Mouse (Mus musculus): Measurements from ENCODE around the gene Kpna7. TPM values are rescaled to one million over a fixed set of nuclear protein-coding genes. Genes with fewer than 3 reads are reported as not detected.

The Kpna7 gene
- polyA plus RNA-seq, 1 experiment from 2014 or later, result not detected

Other genes with a start within 250 kb of the Kpna7 start
- gene Smurf1, start 118.2 kb downstream of the Kpna7 start, polyA plus RNA-seq (2015; fragmentation: Nextera tagmentation; extraction: Ambion mirVana), result 15.4 and 18.0 TPM in 2 replicates
- not detected in 2 replicates for gene Gm4871, start 51.3 kb downstream of the Kpna7 start, polyA plus RNA-seq (2015; fragmentation: Nextera tagmentation; extraction: Ambion mirVana)
- not detected in 2 replicates for gene 1700018F24Rik, start 41.0 kb downstream of the Kpna7 start, polyA plus RNA-seq (2015; fragmentation: Nextera tagmentation; extraction: Ambion mirVana)
- 144 and 157 TPM in 2 replicates for gene Arpc1a, start 200 bp downstream of the Kpna7 start, polyA plus RNA-seq (2015; fragmentation: Nextera tagmentation; extraction: Ambion mirVana)
- gene Arpc1b, start 30.2 kb upstream of the Kpna7 start, polyA plus RNA-seq (2015; fragmentation: Nextera tagmentation; extraction: Ambion mirVana), result 177 and 178 TPM in 2 replicates
- gene Pdap1, start 56.2 kb upstream of the Kpna7 start, polyA plus RNA-seq (2015; fragmentation: Nextera tagmentation; extraction: Ambion mirVana), result 128 and 146 TPM in 2 replicates
- 201 and 225 TPM in 2 replicates for gene Bud31, start 56.3 kb upstream of the Kpna7 start, polyA plus RNA-seq (2015; fragmentation: Nextera tagmentation; extraction: Ambion mirVana)
- gene Ptcd1, start 83.1 kb upstream of the Kpna7 start, polyA plus RNA-seq (2015; fragmentation: Nextera tagmentation; extraction: Ambion mirVana), result 19.4 and 20.9 TPM in 2 replicates
- gene Cpsf4, start 83.2 kb upstream of the Kpna7 start, polyA plus RNA-seq (2015; fragmentation: Nextera tagmentation; extraction: Ambion mirVana), result 52.1 and 58.7 TPM in 2 replicates
- 668 and 696 TPM in 2 replicates for gene Atp5j2, start 108.0 kb upstream of the Kpna7 start, polyA plus RNA-seq (2015; fragmentation: Nextera tagmentation; extraction: Ambion mirVana)
- 11.2 and 11.9 TPM in 2 replicates for gene Zkscan14, start 117.8 kb upstream of the Kpna7 start, polyA plus RNA-seq (2015; fragmentation: Nextera tagmentation; extraction: Ambion mirVana)
- 18.0 and 18.2 TPM in 2 replicates for gene Zkscan5, start 120.5 kb upstream of the Kpna7 start, polyA plus RNA-seq (2015; fragmentation: Nextera tagmentation; extraction: Ambion mirVana)
- gene Zfp655, start 147.7 kb upstream of the Kpna7 start, polyA plus RNA-seq (2015; fragmentation: Nextera tagmentation; extraction: Ambion mirVana), result 33.7 and 36.2 TPM in 2 replicates
- gene Zscan25, start 196.5 kb upstream of the Kpna7 start, polyA plus RNA-seq (2015; fragmentation: Nextera tagmentation; extraction: Ambion mirVana), result 0.80 and 0.83 TPM in 2 replicates

All from embryonic facial prominence, embryonic 13.5 days (tissue).